Mouse (Mus musculus): ENCODE data around the gene Olfr629. TPM values are rescaled to one million over a fixed set of nuclear protein-coding genes. Genes with fewer than 3 reads are reported as not detected.
"Not testable (repeated sequence)": the region's sequence is repeated elsewhere in the genome, so short reads cannot be mapped to it uniquely, and the experiment has no call there.

Gene Olfr629
- polyA plus RNA-seq, 1 experiment = not detected

GRCm38 (mm10) chr7:103757233-103757632 is 12.5 kb upstream of the Olfr629 start, which contains the start of gene Olfr630:
Olfr630 (minus strand) TSS chr7:103757333.
- no peak within 1 kb of the TSS for H3K27ac ChIP-seq (ENCODE audit: insufficient read depth, low read length)
- no peak for DNase-seq
- WGBS = 37% methylated on average over 2 of the region's 2 CpGs

DNA sequence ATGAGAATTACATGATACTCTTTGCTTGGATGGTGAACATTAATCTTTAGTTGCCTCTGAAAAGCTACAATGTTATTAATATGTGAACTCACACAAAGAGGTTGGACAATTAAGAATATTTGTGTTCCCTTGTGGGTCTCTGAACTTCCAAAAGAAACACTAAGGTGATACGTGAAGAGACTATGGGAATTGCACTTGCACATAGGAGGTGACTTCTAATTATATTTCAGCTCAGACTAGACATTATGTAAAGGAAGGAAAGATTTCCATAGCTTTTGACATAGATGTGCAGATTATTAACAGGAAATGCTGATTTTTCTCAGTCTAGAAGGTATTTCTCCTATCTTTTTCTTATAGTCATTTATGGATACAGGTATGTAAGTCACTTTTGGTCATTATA is 14.7 kb downstream of the Olfr629 start, which contains the start of gene Olfr628:
Gene Olfr628 (plus strand): TSS at position 301 of the 400 bp plus-strand sequence.
- no peak within 1 kb of the TSS for H3K27ac ChIP-seq (ENCODE audit: insufficient read depth, low read length)

More at GRCm38 (mm10) chr7:103757233-103757632, 12.5 kb upstream of the Olfr629 start, which contains the start of gene Olfr630:
- no peak for TF ChIP-seq CTCF (IDR thresholded peaks at IDR 0.05; ENCODE audit: borderline replicate concordance, insufficient read depth, low read depth, low read length)
- no peak for TF ChIP-seq POLR2A (IDR thresholded peaks at IDR 0.05; ENCODE audit: borderline replicate concordance, insufficient read depth, low read length)
- no peaks in the 10 kb centered on the region for H3K4me1 ChIP-seq (ENCODE audit: control insufficient read depth, insufficient read depth, low read length)
- no peak within 1 kb of the TSS for H3K4me3 ChIP-seq (replicated peaks; ENCODE audit: insufficient read depth, low read depth, low read length)
- no peaks in the 10 kb centered on the region for H3K27me3 ChIP-seq (ENCODE audit: control insufficient read depth, insufficient read depth, low read length)

DNA sequence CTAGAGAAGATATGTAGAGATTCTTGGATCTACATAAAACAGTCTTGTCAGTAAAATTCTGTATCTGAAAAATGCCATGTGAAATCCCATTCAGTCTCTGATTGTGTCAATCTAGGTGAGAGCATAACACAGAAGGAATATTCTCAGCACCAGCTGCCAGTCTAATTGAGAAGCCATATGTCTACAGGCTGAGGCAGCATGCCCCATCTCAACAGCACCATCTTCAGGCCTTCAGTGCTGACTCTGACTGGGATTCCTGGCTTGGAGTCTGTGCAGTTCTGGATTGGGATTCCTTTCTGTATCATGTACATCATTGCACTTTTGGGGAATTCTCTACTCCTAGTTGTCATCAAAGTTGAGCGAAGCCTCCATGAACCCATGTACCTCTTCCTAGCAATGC is 28.3 kb downstream of the Olfr629 start:
- not testable (repeated sequence) for H3K4me1 ChIP-seq (ENCODE audit: control insufficient read depth, insufficient read depth, low read length); DNase-seq; H3K4me3 ChIP-seq (replicated peaks; ENCODE audit: insufficient read depth, low read depth, low read length); H3K27me3 ChIP-seq (ENCODE audit: control insufficient read depth, insufficient read depth, low read length); H3K27ac ChIP-seq (ENCODE audit: insufficient read depth, low read length)
- 97% methylated on average over 1 of the region's 1 CpGs for WGBS

More for the DNA sequence above, 14.7 kb downstream of the Olfr629 start, which contains the start of gene Olfr628:
- H3K4me1 ChIP-seq (ENCODE audit: control insufficient read depth, insufficient read depth, low read length) = no peaks in the 10 kb centered on the region
- no peak for TF ChIP-seq CTCF (IDR thresholded peaks at IDR 0.05; ENCODE audit: borderline replicate concordance, insufficient read depth, low read depth, low read length)
- no peak for TF ChIP-seq POLR2A (IDR thresholded peaks at IDR 0.05; ENCODE audit: borderline replicate concordance, insufficient read depth, low read length)
- H3K27me3 ChIP-seq (ENCODE audit: control insufficient read depth, insufficient read depth, low read length) = no peaks in the 10 kb centered on the region
- H3K4me3 ChIP-seq (replicated peaks; ENCODE audit: insufficient read depth, low read depth, low read length) = no peak within 1 kb of the TSS
- WGBS = 92% methylated on average over 1 of the region's 1 CpGs
- no peak for DNase-seq

DNA sequence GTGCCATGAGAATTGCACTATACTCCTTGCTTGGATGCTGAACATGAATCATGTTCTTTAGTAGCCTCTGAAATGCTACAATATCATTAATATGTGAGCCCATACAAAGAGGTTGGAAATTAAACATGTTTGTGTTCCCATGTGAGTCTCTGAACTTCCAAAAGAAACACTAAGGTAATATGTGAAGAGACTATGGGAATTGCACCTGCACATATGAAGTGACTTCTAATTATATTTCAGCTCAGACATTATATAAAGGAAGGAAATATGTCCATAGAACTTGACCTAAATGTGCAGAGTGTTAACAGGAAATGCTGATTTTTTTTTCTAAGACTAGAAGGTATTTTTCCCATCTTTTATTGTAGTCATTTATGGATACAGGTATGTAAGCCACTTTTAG is 30.4 kb downstream of the Olfr629 start, which contains the start of gene Olfr243:
Gene Olfr243 (plus strand): TSS at position 301 of the 400 bp plus-strand sequence.
- Histone ChIP-seq H3K4me3 (replicated peaks; ENCODE audit: insufficient read depth, low read depth, low read length) (no peak within 1 kb of the TSS), H3K4me1 (ENCODE audit: control insufficient read depth, insufficient read depth, low read length) (no peaks in the 10 kb centered on the region), H3K27me3 (ENCODE audit: control insufficient read depth, insufficient read depth, low read length) (no peaks in the 10 kb centered on the region), H3K27ac (ENCODE audit: insufficient read depth, low read length) (no peak within 1 kb of the TSS)
- DNase-seq = no peak
- TF ChIP-seq POLR2A (IDR thresholded peaks at IDR 0.05; ENCODE audit: borderline replicate concordance, insufficient read depth, low read length) (no peak), CTCF (IDR thresholded peaks at IDR 0.05; ENCODE audit: borderline replicate concordance, insufficient read depth, low read depth, low read length) (no peak)

DNA sequence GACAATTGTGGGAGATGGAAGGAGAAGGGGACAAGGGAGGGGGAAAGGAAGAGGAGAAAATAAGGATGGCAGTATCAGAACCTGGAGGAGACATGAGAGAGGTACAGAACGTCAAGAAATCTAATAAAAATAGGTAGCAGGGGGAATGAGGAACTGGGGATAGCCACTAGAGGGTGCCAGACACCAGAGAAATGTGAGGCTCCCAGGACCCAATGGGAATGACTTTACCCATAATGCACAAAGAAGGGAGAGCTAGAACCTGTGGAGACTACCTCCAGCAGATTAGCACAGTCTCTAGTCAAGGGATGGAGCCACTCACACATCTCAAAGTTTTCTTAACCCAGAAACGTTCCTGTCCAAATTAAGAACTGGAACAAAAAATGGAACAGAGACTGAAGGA is 32.7 kb downstream of the Olfr629 start:
- no peak overlapping the region for H3K4me3 ChIP-seq (replicated peaks; ENCODE audit: insufficient read depth, low read depth, low read length)
- TF ChIP-seq POLR2A (IDR thresholded peaks at IDR 0.05; ENCODE audit: borderline replicate concordance, insufficient read depth, low read length) (no peak), CTCF (IDR thresholded peaks at IDR 0.05; ENCODE audit: borderline replicate concordance, insufficient read depth, low read depth, low read length) (no peak)
- H3K4me1 ChIP-seq (ENCODE audit: control insufficient read depth, insufficient read depth, low read length) = no peaks in the 10 kb centered on the region
- no peaks in the 10 kb centered on the region for H3K27me3 ChIP-seq (ENCODE audit: control insufficient read depth, insufficient read depth, low read length)
- 41% methylated on average over 2 of the region's 2 CpGs for WGBS
- DNase-seq = no peak
- H3K27ac ChIP-seq (ENCODE audit: insufficient read depth, low read length) = no peak overlapping the region

- Histone ChIP-seq H3K27ac (ENCODE audit: insufficient read depth, low read length) (no peak overlapping the region), H3K27me3 (ENCODE audit: control insufficient read depth, insufficient read depth, low read length) (no peaks in the 10 kb centered on the region), H3K4me3 (replicated peaks; ENCODE audit: insufficient read depth, low read depth, low read length) (no peak overlapping the region), H3K4me1 (ENCODE audit: control insufficient read depth, insufficient read depth, low read length) (no peaks in the 10 kb centered on the region)
- 79% methylated on average over 4 of the region's 4 CpGs for WGBS
- no peak for DNase-seq
- TF ChIP-seq CTCF (IDR thresholded peaks at IDR 0.05; ENCODE audit: borderline replicate concordance, insufficient read depth, low read depth, low read length) (no peak), POLR2A (IDR thresholded peaks at IDR 0.05; ENCODE audit: borderline replicate concordance, insufficient read depth, low read length) (no peak)
Observed at GRCm38 (mm10) chr7:103699469-103699868, 45.3 kb downstream of the Olfr629 start.

Other genes with a start within 250 kb of the Olfr629 start
- gene Olfr609, start 246.9 kb downstream of the Olfr629 start, polyA plus RNA-seq (2012; rRNA removed) = not detected in 2 replicates
- not detected in 2 replicates for gene Olfr610, start 232.8 kb downstream of the Olfr629 start, polyA plus RNA-seq (2012; rRNA removed)
- gene Olfr611, start 224.1 kb downstream of the Olfr629 start, polyA plus RNA-seq (2012; rRNA removed) = not detected in 2 replicates
- not detected in 2 replicates for gene Olfr612, start 202.2 kb downstream of the Olfr629 start, polyA plus RNA-seq (2012; rRNA removed)
- gene Olfr613, start 196.9 kb downstream of the Olfr629 start, polyA plus RNA-seq (2012; rRNA removed) = not detected in 2 replicates
- not detected in 2 replicates for gene Olfr615, start 188.9 kb downstream of the Olfr629 start, polyA plus RNA-seq (2012; rRNA removed)
- gene Olfr616, start 175.8 kb downstream of the Olfr629 start, polyA plus RNA-seq (2012; rRNA removed) = not detected in 2 replicates
- not detected in 2 replicates for gene Olfr617, start 171.9 kb downstream of the Olfr629 start, polyA plus RNA-seq (2012; rRNA removed)
- gene Olfr618, start 154.8 kb downstream of the Olfr629 start, polyA plus RNA-seq (2012; rRNA removed) = not detected in 2 replicates
- not detected in 2 replicates for gene Olfr619, start 144.4 kb downstream of the Olfr629 start, polyA plus RNA-seq (2012; rRNA removed)
- not detected in 2 replicates for gene Olfr620, start 132.4 kb downstream of the Olfr629 start, polyA plus RNA-seq (2012; rRNA removed)
- not detected in 2 replicates for gene Olfr622, start 102.2 kb downstream of the Olfr629 start, polyA plus RNA-seq (2012; rRNA removed)
- not detected in 2 replicates for gene Olfr623, start 81.2 kb downstream of the Olfr629 start, polyA plus RNA-seq (2012; rRNA removed)
- not detected in 2 replicates for gene Olfr624, start 73.8 kb downstream of the Olfr629 start, polyA plus RNA-seq (2012; rRNA removed)
- not detected in 2 replicates for gene Olfr625-ps1, start 62.2 kb downstream of the Olfr629 start, polyA plus RNA-seq (2012; rRNA removed)
- not detected in 2 replicates for gene Olfr243, start 30.3 kb downstream of the Olfr629 start, polyA plus RNA-seq (2012; rRNA removed)
- gene Olfr628, start 14.6 kb downstream of the Olfr629 start, polyA plus RNA-seq (2012; rRNA removed) = not detected in 2 replicates
- not detected in 2 replicates for gene Olfr630, start 12.4 kb upstream of the Olfr629 start, polyA plus RNA-seq (2012; rRNA removed)
- not detected in 2 replicates for gene Olfr69, start 26.7 kb upstream of the Olfr629 start, polyA plus RNA-seq (2012; rRNA removed)
- gene Olfr68, start 34.8 kb upstream of the Olfr629 start, polyA plus RNA-seq (2012; rRNA removed) = not detected in 2 replicates
- not detected in 2 replicates for gene Olfr67, start 46.9 kb upstream of the Olfr629 start, polyA plus RNA-seq (2012; rRNA removed)
- 64.2 and 175 TPM in 2 replicates for gene Hbb-bt, start 69.1 kb upstream of the Olfr629 start, polyA plus RNA-seq (2012; rRNA removed)
- 581 and 1,292 TPM in 2 replicates for gene Hbb-bs, start 83.2 kb upstream of the Olfr629 start, polyA plus RNA-seq (2012; rRNA removed)
- gene Hbb-bh2, start 95.6 kb upstream of the Olfr629 start, polyA plus RNA-seq (2012; rRNA removed) = not detected in 2 replicates
- 0.41 TPM in 1 of 2 replicates, not detected in the other for gene Hbb-bh1, start 98.2 kb upstream of the Olfr629 start, polyA plus RNA-seq (2012; rRNA removed)
- 1.3 and 2.3 TPM in 2 replicates for gene Hbb-y, start 108.3 kb upstream of the Olfr629 start, polyA plus RNA-seq (2012; rRNA removed)
- gene Olfr66, start 141.3 kb upstream of the Olfr629 start, polyA plus RNA-seq (2012; rRNA removed) = not detected in 2 replicates
- gene Olfr64, start 149.5 kb upstream of the Olfr629 start, polyA plus RNA-seq (2012; rRNA removed) = not detected in 2 replicates
- gene Olfr65, start 158.5 kb upstream of the Olfr629 start, polyA plus RNA-seq (2012; rRNA removed) = not detected in 2 replicates
- not detected in 2 replicates for gene Olfr631, start 183.9 kb upstream of the Olfr629 start, polyA plus RNA-seq (2012; rRNA removed)
- not detected in 2 replicates for gene Olfr632, start 189.4 kb upstream of the Olfr629 start, polyA plus RNA-seq (2012; rRNA removed)
- gene Olfr633, start 199.5 kb upstream of the Olfr629 start, polyA plus RNA-seq (2012; rRNA removed) = not detected in 2 replicates
- not detected in 2 replicates for gene Olfr635, start 226.2 kb upstream of the Olfr629 start, polyA plus RNA-seq (2012; rRNA removed)